Mouse (Mus musculus): ENCODE data around the gene Olfr1167.

The Olfr1167 gene

DNA sequence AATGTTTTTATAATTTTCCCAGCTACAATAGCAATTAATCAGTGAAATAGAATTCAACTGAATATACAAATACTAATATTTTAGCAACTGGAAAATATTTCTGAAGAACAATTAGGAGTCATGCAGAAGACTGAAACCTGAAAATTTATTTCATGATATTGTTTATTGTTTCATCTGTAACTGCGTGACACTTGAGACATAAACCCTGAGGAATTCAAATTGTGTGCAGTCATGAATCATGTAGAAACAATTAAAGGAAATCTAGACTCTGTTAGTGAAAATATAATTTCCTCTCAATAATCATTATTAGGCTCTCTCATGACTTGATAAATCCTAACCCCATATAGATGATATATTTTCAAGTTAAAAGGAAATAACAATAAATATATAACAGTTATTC, at the start of gene Olfr1167:
TSS of gene Olfr1167 (minus strand) at position 101 of the 400 bp plus-strand sequence.
- in situ Hi-C loops (cut with MboI, MseI) = loop anchor here (5.0 kb wide), 1 partner anchor 107 kb away; no protein-coding TSS in a partner anchor

DNA sequence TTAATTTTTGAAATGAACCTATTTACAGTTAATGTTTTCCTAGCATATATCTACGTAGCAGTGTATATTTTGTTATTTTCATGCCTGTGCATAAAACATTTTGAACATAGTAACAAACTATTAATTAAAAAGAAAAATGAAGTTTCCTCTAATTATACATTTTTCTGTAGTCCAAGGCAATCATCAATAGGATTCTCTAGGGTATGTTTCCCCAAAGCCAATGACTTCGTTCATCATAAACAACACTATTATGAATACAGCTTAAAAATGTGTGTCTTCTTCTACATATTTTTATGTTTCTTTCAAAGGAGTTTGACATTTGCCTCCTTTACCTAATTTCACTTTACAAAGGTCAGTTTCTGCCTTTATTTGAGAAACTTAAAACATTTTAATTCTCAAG, 26.6 kb upstream of the Olfr1167 start, which contains the start of gene Olfr1168:
TSS of gene Olfr1168 (plus strand) at position 301 of the 400 bp plus-strand sequence.
- in situ Hi-C loops (cut with MboI, MseI) = no loop called here

DNA sequence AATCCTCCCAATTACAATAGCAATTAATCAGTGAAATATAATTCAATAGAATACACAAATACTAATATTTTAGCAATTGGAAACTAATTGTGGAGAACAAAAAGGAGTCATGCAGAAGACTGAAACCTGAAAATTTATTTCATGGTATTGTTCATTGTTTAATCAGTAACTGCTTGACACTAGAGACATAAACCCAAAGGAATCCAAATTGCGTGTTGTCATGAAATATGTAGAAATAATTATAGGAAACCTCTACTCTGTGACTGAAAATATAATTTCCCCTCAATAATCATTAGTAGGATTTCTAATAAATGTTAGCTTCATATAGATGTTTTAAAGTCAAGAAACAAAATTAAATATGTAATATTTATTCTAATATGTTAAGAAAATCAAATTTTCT, 26.8 kb downstream of the Olfr1167 start, which contains the start of gene Olfr1166:
TSS of gene Olfr1166 (minus strand) at position 101 of the 400 bp plus-strand sequence.
- in situ Hi-C loops (cut with MboI, MseI) = no loop called here

All from T-helper 1 cell (primary cell).